Mouse (Mus musculus) ovary, postnatal 36 days (tissue): ENCODE measurements around the gene Washc4.
"Not testable (repeated sequence)": the region's sequence is repeated elsewhere in the genome, so short reads cannot be mapped to it uniquely, and the experiment has no call there.

Source experiments
- DNase-seq: peaks from one replicate; pipeline ENCODE4 v3.0.0; 2022; ENCODE audit warnings: low spot score, mixed read lengths

Washc4 gene

DNA sequence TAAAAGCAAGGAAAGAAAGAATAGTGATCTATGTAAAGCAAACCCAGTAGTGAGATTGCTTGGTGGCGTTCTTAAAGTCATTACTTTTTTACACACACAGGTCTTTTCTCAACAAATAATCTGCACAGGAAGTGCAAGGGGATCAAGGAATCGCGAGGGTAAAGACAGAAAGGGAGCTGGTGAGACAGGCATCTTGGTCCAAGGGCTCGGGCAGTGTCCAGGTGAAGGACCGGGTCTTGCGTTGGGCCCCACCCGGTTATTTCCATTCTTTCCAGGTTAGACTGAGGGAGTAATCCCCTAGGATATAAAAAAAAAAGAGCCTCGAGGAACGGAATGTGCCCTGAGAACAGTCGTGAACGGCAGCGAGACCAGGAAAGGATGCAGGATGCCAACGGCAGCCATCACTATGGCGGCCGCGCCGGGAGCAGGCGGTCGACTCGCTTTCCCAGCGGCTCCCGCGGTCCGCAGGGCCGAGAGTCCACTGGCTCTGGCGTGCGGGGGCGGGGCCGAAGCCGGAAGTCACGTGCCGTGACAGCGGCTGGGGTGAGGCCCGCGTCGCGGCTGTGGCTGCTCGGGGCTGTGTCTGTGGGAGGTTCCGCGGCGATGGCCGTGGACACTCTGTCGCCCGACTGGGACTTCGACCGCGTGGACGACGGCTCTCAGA lies at the start of gene Washc4:
TSS of gene Washc4 (plus strand) at position 314 of the 664 bp plus-strand sequence.
- peak; percentile 94 for DNase-seq

DNA sequence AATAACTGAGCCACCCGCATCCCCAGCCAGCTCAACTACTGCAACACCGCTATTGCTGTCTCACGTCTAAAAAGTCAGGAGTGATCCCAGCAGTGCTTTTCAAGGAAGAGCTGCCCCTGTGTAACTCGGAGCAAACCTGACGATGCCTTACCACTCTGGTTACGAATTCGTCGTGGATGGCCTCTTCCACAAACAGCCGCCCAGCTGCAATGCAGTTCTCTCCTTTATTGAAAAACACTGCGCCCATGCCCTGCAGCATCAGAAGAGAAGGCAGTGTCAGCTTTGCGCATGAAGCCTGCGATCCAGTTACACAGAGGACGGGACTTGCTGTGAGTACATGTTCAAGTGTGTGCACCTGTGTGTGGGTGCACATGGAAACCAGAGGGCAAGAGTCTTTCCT lies 46.2 kb upstream of the Washc4 start:
- DNase-seq = no peak

- DNase-seq = no peak
Observed at GRCm38 (mm10) chr10:83508962-83509660, 34.4 kb upstream of the Washc4 start.

GRCm38 (mm10) chr10:83511304-83511703 lies 32.2 kb upstream of the Washc4 start:
- DNase-seq = no peak

DNA sequence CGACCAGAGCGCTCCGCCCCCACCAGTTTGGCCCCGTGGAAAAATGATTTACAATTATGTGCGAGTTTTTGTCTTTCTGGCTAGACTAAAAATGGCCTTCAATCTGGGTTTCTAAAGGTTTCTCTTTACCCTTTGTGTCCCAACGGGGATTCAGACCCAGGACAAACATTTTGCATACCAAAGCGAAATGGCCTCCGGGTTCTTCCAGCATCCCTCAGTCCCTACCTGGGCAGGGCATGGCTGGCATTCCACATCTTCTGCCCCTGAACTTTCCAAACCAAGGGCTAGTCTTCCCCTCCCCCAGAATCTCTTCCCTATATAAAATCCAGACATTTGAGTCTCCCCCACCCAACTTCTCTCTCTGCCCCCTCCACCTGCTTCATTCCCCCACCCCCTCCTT lies 29.8 kb upstream of the Washc4 start:
- no peak for DNase-seq

- no peak for DNase-seq
Observed at GRCm38 (mm10) chr10:83520990-83521389, 22.6 kb upstream of the Washc4 start.

DNA sequence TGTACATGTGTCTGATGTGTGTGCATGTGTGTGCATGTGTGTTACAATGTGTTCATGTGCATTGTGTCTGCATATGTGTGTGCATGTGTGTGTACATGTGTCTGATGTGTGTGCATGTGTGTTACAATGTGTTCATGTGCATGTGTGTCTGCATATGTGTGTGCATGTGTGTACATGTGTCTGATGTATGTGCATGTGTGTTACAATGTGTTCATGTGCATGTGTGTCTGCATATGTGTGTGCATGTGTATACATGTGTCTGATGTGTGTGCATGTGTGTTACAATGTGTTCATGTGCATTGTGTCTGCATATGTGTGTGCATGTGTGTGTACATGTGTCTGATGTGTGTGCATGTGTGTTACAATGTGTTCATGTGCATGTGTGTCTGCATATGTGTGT lies 19.3 kb upstream of the Washc4 start:
- not testable (repeated sequence) for DNase-seq

DNA sequence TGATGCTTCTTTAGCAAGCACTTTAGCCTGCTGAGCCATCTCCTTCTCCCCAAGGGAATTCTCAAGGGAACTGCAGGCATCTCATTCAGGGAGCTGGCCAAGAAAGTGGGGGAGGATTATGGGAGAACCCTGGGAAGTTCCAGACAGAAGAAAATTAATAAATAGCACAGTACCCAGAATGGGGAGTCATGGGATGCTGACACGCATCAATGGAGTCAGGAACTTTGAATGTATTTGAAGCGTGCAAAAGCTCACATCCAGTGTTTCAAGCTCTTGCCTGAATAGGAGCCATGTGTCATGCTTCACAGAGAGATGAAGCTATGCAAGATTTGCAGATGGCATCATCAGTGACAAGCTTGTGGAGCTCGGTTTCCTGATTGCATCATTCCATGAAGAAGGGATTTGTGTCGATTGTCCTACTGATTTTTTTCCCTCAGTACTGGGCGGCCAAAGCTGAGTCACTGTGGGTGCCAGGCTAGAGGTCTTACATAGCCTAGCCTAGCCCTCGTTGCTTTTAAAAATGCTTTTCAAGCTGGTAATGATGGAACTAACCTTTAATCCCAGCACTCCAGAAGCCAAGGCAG lies 13.1 kb upstream of the Washc4 start:
- no peak for DNase-seq

GRCm38 (mm10) chr10:83533258-83533909 lies 10.2 kb upstream of the Washc4 start:
- peak; percentile 29 for DNase-seq

- DNase-seq = peak; percentile 76
Observed at GRCm38 (mm10) chr10:83533910-83534283, 9.7 kb upstream of the Washc4 start, which contains the start of gene Aldh1l2. Gene Aldh1l2, minus strand, starts transcription at chr10:83534140.

DNA sequence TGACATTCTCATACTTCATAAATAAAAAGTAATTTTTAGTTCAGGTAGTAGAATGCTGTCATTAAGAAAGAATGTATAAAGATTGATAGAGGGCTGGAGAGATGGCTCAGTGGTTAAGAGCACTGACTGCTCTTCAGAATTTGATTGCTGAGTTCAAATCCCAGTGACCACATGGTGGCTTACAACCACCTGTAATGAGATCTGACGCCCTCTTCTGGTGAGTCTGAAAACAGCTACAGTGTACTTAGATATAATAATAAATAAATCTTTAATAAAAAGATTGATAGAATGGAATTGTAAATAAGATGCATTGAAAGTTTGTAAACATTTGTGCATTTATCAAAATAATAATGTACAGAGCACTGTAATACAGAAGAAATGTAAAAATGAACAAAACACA lies 7.1 kb upstream of the Washc4 start:
- DNase-seq = no peak

GRCm38 (mm10) chr10:83539311-83539980 lies 4.1 kb upstream of the Washc4 start:
- DNase-seq = no peak

GRCm38 (mm10) chr10:83540092-83540491 lies 3.5 kb upstream of the Washc4 start:
- no peak for DNase-seq

DNA sequence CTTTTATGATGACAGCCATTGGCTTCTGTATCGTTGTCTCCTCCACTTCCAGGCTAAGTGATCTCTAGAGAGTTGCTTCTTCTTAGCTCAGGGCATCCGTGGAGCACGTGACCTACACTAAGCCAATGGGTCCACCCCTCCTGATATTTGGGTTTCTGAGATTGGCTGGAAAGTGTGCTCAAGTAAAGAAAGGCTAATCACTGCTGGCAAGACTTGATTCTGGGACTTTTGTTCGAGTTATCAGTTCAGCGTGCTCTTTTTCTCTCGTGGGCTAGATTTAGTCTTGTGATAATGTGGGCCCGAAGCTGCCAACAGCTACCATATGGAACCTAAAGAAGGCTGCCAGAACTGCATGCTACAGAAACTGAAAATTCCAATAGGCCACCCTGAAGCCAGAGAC lies 1.3 kb upstream of the Washc4 start:
- DNase-seq = no peak

- DNase-seq = no peak
Observed at GRCm38 (mm10) chr10:83544103-83544479, 539 bp downstream of the Washc4 start.

- DNase-seq = no peak
Observed at GRCm38 (mm10) chr10:83545341-83545740, 1.8 kb downstream of the Washc4 start.

DNA sequence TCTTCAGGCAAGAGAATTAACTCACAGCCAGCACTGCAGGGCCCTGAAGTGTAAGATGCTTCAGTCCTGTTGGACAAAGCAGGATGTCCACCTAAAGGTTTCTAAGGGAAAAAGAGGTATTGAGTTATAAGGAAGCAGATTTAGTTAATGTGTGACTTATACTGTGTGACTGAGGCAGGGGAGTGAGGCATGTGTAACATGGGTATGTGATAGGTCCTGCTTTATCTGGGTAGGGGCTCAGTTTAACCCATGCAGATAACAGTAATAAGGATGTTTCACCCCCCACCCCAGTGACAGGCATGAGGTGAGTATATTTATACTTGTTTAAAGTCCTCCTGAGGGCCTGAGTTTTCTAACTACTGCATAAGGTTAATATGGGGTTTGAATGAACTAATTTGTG lies 19.5 kb downstream of the Washc4 start:
- DNase-seq = no peak

DNA sequence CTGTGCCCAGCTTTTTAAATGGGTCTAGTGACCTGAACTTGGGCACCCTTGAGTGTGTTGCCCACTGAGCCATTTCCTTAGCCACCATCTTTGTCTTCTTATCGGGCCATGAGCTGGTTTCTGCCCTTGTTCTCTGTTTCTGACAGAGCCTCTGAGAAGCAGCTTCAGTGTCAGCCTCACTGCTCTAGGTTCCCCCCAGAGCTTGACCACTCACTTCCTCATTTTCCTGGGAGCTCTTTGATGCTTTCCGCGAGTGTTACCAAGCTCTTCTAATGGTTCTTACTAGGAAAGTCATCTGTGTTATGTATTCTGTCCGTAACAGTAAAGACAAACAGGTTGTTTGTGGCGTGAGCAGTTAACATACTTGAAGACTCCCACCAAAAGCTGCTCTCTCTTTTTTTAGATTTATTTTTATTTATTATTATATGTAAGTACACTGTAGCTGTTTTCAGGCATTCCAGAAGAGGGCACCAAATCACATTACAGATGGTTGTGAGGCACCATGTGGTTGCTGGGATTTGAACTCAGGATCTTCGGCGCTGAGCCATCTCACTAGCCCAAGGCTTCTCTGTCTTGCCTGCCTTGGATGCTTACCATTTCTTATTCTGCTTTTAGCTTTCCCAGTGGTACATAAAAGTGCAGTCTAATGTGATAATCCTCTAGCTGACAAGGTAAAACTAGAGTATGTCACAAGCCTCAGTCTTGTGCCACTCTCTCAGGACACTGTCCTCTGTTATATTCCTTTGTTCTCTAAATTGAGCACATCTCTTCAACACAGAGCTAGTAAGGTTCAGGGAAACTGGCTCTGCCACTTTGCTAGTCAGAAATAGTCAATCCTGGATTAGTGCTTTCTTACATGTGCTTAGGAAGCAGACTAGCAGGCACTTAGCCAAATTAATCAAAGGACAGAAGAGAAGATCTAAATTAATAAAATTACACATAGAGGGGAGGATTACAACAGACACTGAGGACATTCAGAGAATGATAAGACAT lies 22.2 kb downstream of the Washc4 start:
- DNase-seq = no peak

DNA sequence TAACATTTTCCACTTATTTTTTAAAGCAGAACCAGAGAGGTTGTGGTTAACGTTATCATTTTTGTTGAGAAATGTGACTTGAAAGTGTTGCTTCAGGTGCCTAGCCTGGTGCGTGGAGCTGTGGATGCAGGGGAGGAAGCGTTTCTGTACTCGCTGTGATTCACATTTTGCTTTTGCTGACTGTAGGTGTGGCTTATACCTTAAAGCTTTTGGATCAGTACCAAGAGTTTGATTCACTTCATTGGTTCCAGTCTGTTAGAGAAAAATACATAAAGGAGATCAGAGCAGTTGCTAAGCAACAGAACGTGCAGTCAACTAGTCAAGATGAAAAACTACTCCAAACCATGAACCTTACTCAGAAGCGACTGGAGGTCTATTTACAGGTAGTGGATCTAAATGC lies 47.2 kb downstream of the Washc4 start:
- DNase-seq = no peak

- DNase-seq = no peak
Observed at GRCm38 (mm10) chr10:83592616-83593015, 49.1 kb downstream of the Washc4 start.

GRCm38 (mm10) chr10:83594526-83594925 lies 51.0 kb downstream of the Washc4 start:
- DNase-seq = no peak
